Mouse (Mus musculus) c-Kit-negative CD71-positive TER-119-positive erythroid progenitor cells, embryonic 14.5 days (primary cell): ENCODE results near the gene Cks2.

Experiments used
- DNase-seq: peaks from one replicate; pipeline ENCODE4 v3.0.0-alpha.2; 2013; ENCODE audit warnings: low read depth, low spot score

Gene Cks2

GRCm38 (mm10) chr13:51679332-51679731 is 34.3 kb downstream of the Cks2 start:
- no peak for DNase-seq

GRCm38 (mm10) chr13:51681076-51681475 is 36.0 kb downstream of the Cks2 start:
- no peak for DNase-seq

GRCm38 (mm10) chr13:51681634-51682033 is 36.6 kb downstream of the Cks2 start:
- DNase-seq: no peak

GRCm38 (mm10) chr13:51685290-51685966 is 40.4 kb downstream of the Cks2 start:
- no peak for DNase-seq

- no peak for DNase-seq
Measured at GRCm38 (mm10) chr13:51686966-51687365, 41.9 kb downstream of the Cks2 start.

GRCm38 (mm10) chr13:51688688-51689087 is 43.7 kb downstream of the Cks2 start:
- no peak for DNase-seq

GRCm38 (mm10) chr13:51696481-51696880 is 51.4 kb downstream of the Cks2 start:
- DNase-seq: no peak

GRCm38 (mm10) chr13:51697455-51697854 is 52.4 kb downstream of the Cks2 start:
- DNase-seq: no peak

GRCm38 (mm10) chr13:51697897-51698296 is 52.9 kb downstream of the Cks2 start:
- DNase-seq: no peak

- DNase-seq: no peak
Measured at GRCm38 (mm10) chr13:51698318-51698717, 53.3 kb downstream of the Cks2 start.
